ENCODE assay signal across 9 mouse cellular contexts in the genomic region with DNA sequence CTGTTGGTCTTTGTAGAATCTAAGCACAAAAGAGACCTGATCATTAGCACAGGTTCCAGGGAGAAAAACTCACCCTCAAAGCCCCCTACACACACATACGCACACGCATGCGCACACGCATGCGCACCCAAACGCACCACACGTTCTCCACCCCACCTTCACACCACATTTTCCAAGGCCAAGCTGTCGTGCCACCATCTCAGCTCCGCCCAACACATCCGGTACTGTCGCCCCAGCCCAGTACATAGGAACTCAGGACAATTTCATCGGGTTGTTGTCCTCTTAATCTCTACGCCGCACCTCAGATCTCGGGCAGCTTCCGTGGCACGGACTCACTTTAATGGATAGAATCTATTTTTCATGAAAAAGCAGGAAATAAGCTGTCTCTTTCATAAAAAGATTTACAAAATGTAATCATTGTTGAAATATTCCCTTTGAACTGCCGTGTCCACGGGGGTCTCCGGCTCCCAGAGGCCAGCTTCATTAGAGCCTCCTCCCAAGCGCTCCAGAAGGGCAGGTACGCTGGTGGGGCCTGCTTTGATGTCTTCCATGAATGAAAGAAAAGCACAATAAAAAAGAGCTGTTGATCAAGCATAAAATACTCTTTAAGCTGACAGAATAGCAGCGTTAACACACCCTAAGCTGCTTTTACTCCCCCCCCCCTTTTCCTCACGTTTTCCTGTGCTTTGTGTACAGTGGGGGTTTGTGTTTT.
DNase-seq lines count a peak whose midpoint lies in the region; ATAC-seq and TF ChIP-seq lines count a peak whose summit lies in the region.
"Had no signal": no experiment of that assay in that cellular context is flagged by ENCODE, and none has a peak within 500 bp of the region (broad histone marks: within the 10 kb centered on the region; RNA-seq: fewer than 3 reads in every experiment).

No protein-coding gene starts in this region.

- peak; percentile 56 for DNase-seq in kidney, adult 2 months
- DNase-seq in kidney, adult 8-10 months = no peak
- DNase-seq in layer of hippocampus, postnatal 25 days (ENCODE audit: extremely low spot score in 1 of 2, low spot score in 1 of 2) = peak; percentile 39 to 52
- DNase-seq in midbrain, embryonic 14.5 days = peak; percentile 77
- DNase-seq in ovary, postnatal 36 days (ENCODE audit: low spot score) = no peak
- DNase-seq in T-cell, adult 2 months (ENCODE audit: low spot score) = no peak

- WGBS in kidney, adult 2 months = 63% methylated on average over 24 of the region's 24 CpGs
- WGBS in embryonic facial prominence, embryonic 15.5 days = 59% methylated on average over 24 of the region's 24 CpGs
- WGBS in midbrain, embryonic 14.5 days = 20% methylated on average over 24 of the region's 24 CpGs

- H3K9me3 ChIP-seq in embryonic facial prominence, embryonic 15.5 days (replicated peaks) = no peaks in the 10 kb centered on the region
- no peaks in the 10 kb centered on the region for H3K9me3 ChIP-seq in midbrain, embryonic 14.5 days (ENCODE audit: control insufficient read depth, low read length)

- no peak overlapping the region for H3K4me3 ChIP-seq in kidney, adult 2 months (ENCODE audit: insufficient read depth, low read depth, low read length)
- no peak overlapping the region for H3K4me3 ChIP-seq in embryonic facial prominence, embryonic 15.5 days (replicated peaks)
- peak overlapping the region; percentile 19 for H3K4me3 ChIP-seq in midbrain, embryonic 14.5 days (replicated peaks; ENCODE audit: low read depth, low read length)
- H3K4me3 ChIP-seq: myocyte had no signal

- no peak overlapping the region for H3K4me2 ChIP-seq in embryonic facial prominence, embryonic 15.5 days (replicated peaks)
- peak overlapping the region; percentile 51 for H3K4me2 ChIP-seq in midbrain, embryonic 14.5 days (ENCODE audit: low read length)

- ATAC-seq in embryonic facial prominence, embryonic 15.5 days (ENCODE audit: insufficient number of reproducible peaks, low FRiP score, low TSS enrichment, low read depth) = no peak; the same call in 1 of the 2 replicates
- ATAC-seq in midbrain, embryonic 14.5 days (ENCODE audit: low FRiP score, low TSS enrichment) = peak; percentile 55
- ATAC-seq in granulocyte monocyte progenitor cell, adult 5-6 weeks (replicated peaks; ENCODE audit: poor library complexity, severe bottlenecking) = no peak

- H3K27ac ChIP-seq in kidney, adult 2 months (ENCODE audit: insufficient read depth, low read depth, low read length) = peak overlapping the region; percentile 31; the same call in 1 of the 2 replicates
- peak overlapping the region; percentile 77 for H3K27ac ChIP-seq in embryonic facial prominence, embryonic 15.5 days (replicated peaks)
- peak overlapping the region; percentile 67 for H3K27ac ChIP-seq in midbrain, embryonic 14.5 days (replicated peaks; ENCODE audit: low read depth, low read length)

- H3K4me1 ChIP-seq in kidney, adult 2 months (ENCODE audit: control insufficient read depth, insufficient read depth, low read length) = peaks cover 29% of the 10 kb centered on the region; the same call in 1 of the 2 replicates
- peaks cover 63% of the 10 kb centered on the region for H3K4me1 ChIP-seq in embryonic facial prominence, embryonic 15.5 days
- H3K4me1 ChIP-seq in midbrain, embryonic 14.5 days (ENCODE audit: control insufficient read depth, insufficient read depth, low read length) = peaks cover 64% of the 10 kb centered on the region

- H3K27me3 ChIP-seq in kidney, adult 2 months (replicated peaks; ENCODE audit: control insufficient read depth, insufficient read depth, low read length) = no peaks in the 10 kb centered on the region
- no peaks in the 10 kb centered on the region for H3K27me3 ChIP-seq in embryonic facial prominence, embryonic 15.5 days
- H3K27me3 ChIP-seq in midbrain, embryonic 14.5 days (ENCODE audit: control insufficient read depth, insufficient read depth, low read length) = no peaks in the 10 kb centered on the region

- no peak overlapping the region for H3K9ac ChIP-seq in embryonic facial prominence, embryonic 15.5 days
- H3K9ac ChIP-seq in midbrain, embryonic 14.5 days (replicated peaks; ENCODE audit: low read length) = peak overlapping the region; percentile 14; the same call in 1 of the 2 replicates

- TF ChIP-seq POLR2A in kidney, adult 2 months (IDR thresholded peaks at IDR 0.05; ENCODE audit: low read depth, low read length) = no peak

- H3K36me3 ChIP-seq in kidney, adult 2 months (ENCODE audit: control insufficient read depth, insufficient read depth, low read length) = no peaks in the 10 kb centered on the region; the same call in 1 of the 2 replicates
- H3K36me3 ChIP-seq in embryonic facial prominence, embryonic 15.5 days = no peaks in the 10 kb centered on the region
- no peaks in the 10 kb centered on the region for H3K36me3 ChIP-seq in midbrain, embryonic 14.5 days (ENCODE audit: control insufficient read depth, insufficient read depth, low read length)

- no peak for TF ChIP-seq CTCF in kidney, adult 2 months (conservative IDR thresholded peaks at IDR 0.05; ENCODE audit: insufficient read depth, insufficient read length, low read depth, low read length)

Comparison
In these comparisons a context has a peak if more than half of its experiments do, and no peak if none do; other contexts are left out.
1. DNase-seq: peak in kidney, adult 2 months (single experiment), layer of hippocampus, postnatal 25 days (2 of 2) and midbrain, embryonic 14.5 days (single experiment); none in kidney, adult 8-10 months (0 of 2), ovary, postnatal 36 days (single experiment) and T-cell, adult 2 months (single experiment).
2. Peak in every context shown above with its lines, with median percentiles within 50 percentile points of each other: H3K27ac ChIP-seq.